In the genomic region with DNA sequence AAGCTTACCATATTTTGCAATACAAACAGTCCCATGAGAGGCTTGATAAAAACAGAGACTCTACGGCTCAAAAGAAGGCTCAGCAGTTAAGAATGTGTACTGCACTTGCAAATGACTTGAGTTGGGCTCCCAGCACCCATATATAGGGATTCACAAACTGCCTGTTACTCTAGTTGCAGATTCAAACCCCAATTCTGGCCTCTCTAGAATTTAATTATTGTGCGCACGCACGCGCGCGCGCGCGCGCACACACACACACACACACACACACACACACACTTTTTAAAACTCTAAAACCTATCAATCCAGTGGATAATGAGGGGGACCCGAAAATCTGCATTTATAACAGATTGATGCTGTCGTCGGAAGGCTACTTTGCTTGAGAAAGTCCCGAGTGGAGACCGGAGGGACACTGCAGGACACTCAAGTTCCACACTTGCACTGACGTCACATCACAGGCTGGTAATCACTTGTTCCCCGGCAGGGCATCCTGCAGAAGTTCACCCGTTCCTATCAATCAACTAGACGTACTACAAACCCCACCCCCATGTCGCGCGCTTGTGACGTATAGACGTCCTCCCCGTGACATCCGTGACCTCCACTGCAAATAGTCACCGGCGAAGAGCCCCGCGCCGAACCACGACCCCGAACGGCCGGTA, we compare ENCODE assay signal across 8 mouse cellular contexts. TPM values are rescaled to one million over a fixed set of nuclear protein-coding genes. Genes with fewer than 3 reads are reported as not detected.
DNase-seq lines count a peak whose midpoint lies in the region; ATAC-seq and TF ChIP-seq lines count a peak whose summit lies in the region.

No protein-coding gene starts in this region.

- DNase-seq in 3T3-L1 (ENCODE audit: low read depth, low spot score): peak; percentile 95
- peak; percentile 98 for DNase-seq in adrenal gland, postnatal 10 days
- peak; percentile 97 for DNase-seq in embryonic facial prominence, embryonic 11.5 days (ENCODE audit: low spot score)
- DNase-seq in gonadal fat pad, adult 2 months (ENCODE audit: low read depth): peak; percentile 75
- DNase-seq in left cerebral cortex, postnatal 36 days (ENCODE audit: low spot score in 2 of 2): peak; percentile 95 to 97
- peak; percentile 97 for DNase-seq in midbrain, embryonic 10.5 days (ENCODE audit: low spot score)
- DNase-seq in skeletal muscle tissue, adult 2 months (ENCODE audit: low read depth, low spot score): peak; percentile 98

- H3K36me3 ChIP-seq in embryonic facial prominence, embryonic 11.5 days (replicated peaks; ENCODE audit: control insufficient read depth, insufficient read depth, low read depth, low read length): no peaks in the 10 kb centered on the region
- H3K36me3 ChIP-seq in intestine, postnatal 0 days (ENCODE audit: control insufficient read depth, insufficient read depth): peaks cover 14% of the 10 kb centered on the region; the same call in 1 of the 2 replicates
- peaks cover 19% of the 10 kb centered on the region for H3K36me3 ChIP-seq in midbrain, embryonic 10.5 days

- no peaks in the 10 kb centered on the region for H3K4me1 ChIP-seq in embryonic facial prominence, embryonic 11.5 days (ENCODE audit: control insufficient read depth, insufficient read depth, low read length)
- 0 out of 2 replicates have a peak, but pooled peaks cover 4% of the 10 kb centered on the region for H3K4me1 ChIP-seq in intestine, postnatal 0 days (replicated peaks; ENCODE audit: control insufficient read depth, insufficient read depth, low read length)
- H3K4me1 ChIP-seq in midbrain, embryonic 10.5 days: peaks cover 13% of the 10 kb centered on the region

- WGBS in embryonic facial prominence, embryonic 11.5 days: 1% methylated on average over 36 of the region's 36 CpGs
- WGBS in intestine, postnatal 0 days: under 1% methylated on average over 36 of the region's 36 CpGs
- under 1% methylated on average over 35 of the region's 36 CpGs for WGBS in midbrain, embryonic 10.5 days

- H3K27ac ChIP-seq in embryonic facial prominence, embryonic 11.5 days (replicated peaks; ENCODE audit: low read depth, low read length): peak overlapping the region; percentile 90
- peak overlapping the region; percentile 90 for H3K27ac ChIP-seq in intestine, postnatal 0 days (ENCODE audit: low read depth, low read length)
- H3K27ac ChIP-seq in midbrain, embryonic 10.5 days (replicated peaks): peak overlapping the region; percentile 96

- no peaks in the 10 kb centered on the region for H3K9me3 ChIP-seq in embryonic facial prominence, embryonic 11.5 days (replicated peaks; ENCODE audit: control insufficient read depth, low read length)
- no peaks in the 10 kb centered on the region for H3K9me3 ChIP-seq in intestine, postnatal 0 days (ENCODE audit: control insufficient read depth)
- no peaks in the 10 kb centered on the region for H3K9me3 ChIP-seq in midbrain, embryonic 10.5 days (replicated peaks)

- peak overlapping the region; percentile 65 for H3K4me3 ChIP-seq in embryonic facial prominence, embryonic 11.5 days (ENCODE audit: low read depth, low read length)
- H3K4me3 ChIP-seq in intestine, postnatal 0 days (ENCODE audit: low read depth, low read length): peak overlapping the region; percentile 57
- H3K4me3 ChIP-seq in midbrain, embryonic 10.5 days: peak overlapping the region; percentile 69

- H3K9ac ChIP-seq in embryonic facial prominence, embryonic 11.5 days (replicated peaks; ENCODE audit: low read length): peak overlapping the region; percentile 79
- peak overlapping the region; percentile 56 for H3K9ac ChIP-seq in intestine, postnatal 0 days (ENCODE audit: low read depth, low read length)

- TF ChIP-seq CTCF in intestine, postnatal 0 days (IDR thresholded peaks at IDR 0.05; ENCODE audit: low read depth): peak; percentile 36

- H3K4me2 ChIP-seq in embryonic facial prominence, embryonic 11.5 days (ENCODE audit: low read depth, low read length): peak overlapping the region; percentile 57
- H3K4me2 ChIP-seq in intestine, postnatal 0 days (replicated peaks; ENCODE audit: low read depth): peak overlapping the region; percentile 74

- intact Hi-C loops in left cerebral cortex, postnatal 36 days (cut with DNase I): no loop called here

- H3K27me3 ChIP-seq in embryonic facial prominence, embryonic 11.5 days (ENCODE audit: control insufficient read depth, insufficient read depth, low read length): no peaks in the 10 kb centered on the region
- H3K27me3 ChIP-seq in intestine, postnatal 0 days (replicated peaks; ENCODE audit: control insufficient read depth, insufficient read depth, low read length): no peaks in the 10 kb centered on the region
- H3K27me3 ChIP-seq in midbrain, embryonic 10.5 days (ENCODE audit: low read depth, poor library complexity, severe bottlenecking): no peaks in the 10 kb centered on the region

- peak; percentile 95 for ATAC-seq in embryonic facial prominence, embryonic 11.5 days (replicated peaks; ENCODE audit: insufficient number of reproducible peaks, low FRiP score, low TSS enrichment, low read depth)
- ATAC-seq in intestine, postnatal 0 days: peak; percentile 97

RNA-seq across cellular contexts. Expression of a gene that starts 0.5 kb away (rescaled TPM):
- total RNA-seq in adrenal gland, postnatal 10 days (2021): 10 to 100 TPM; 71.9 to 78.3 TPM
- polyA plus RNA-seq in embryonic facial prominence, embryonic 11.5 days (2014; fragmentation: Nextera tagmentation; extraction: Ambion mirVana): 107 and 110 TPM in 2 replicates
- 45.8 and 51.6 TPM in 2 replicates for polyA plus RNA-seq in gonadal fat pad, adult 2 months (2012; rRNA removed)
- 123 and 139 TPM in 2 replicates for polyA plus RNA-seq in intestine, postnatal 0 days (2015; fragmentation: Nextera tagmentation; extraction: Ambion mirVana)
- 10 to 100 TPM; 30.8 to 37.6 TPM for total RNA-seq in left cerebral cortex, postnatal 36 days (2021)
- 129 and 131 TPM in 2 replicates for polyA plus RNA-seq in midbrain, embryonic 10.5 days (2016; fragmentation: Nextera tagmentation; extraction: Ambion mirVana)

RNA-seq across cellular contexts. Expression of a gene that starts 40.9 kb away (rescaled TPM):
- total RNA-seq in adrenal gland, postnatal 10 days (2021): 10 to 100 TPM; 19.0 to 21.2 TPM
- polyA plus RNA-seq in embryonic facial prominence, embryonic 11.5 days (2014; fragmentation: Nextera tagmentation; extraction: Ambion mirVana): 1.3 and 1.8 TPM in 2 replicates
- polyA plus RNA-seq in gonadal fat pad, adult 2 months (2012; rRNA removed): 8.6 and 8.9 TPM in 2 replicates
- 4.6 and 5.6 TPM in 2 replicates for polyA plus RNA-seq in intestine, postnatal 0 days (2015; fragmentation: Nextera tagmentation; extraction: Ambion mirVana)
- 1 to 10 TPM; 2.7 to 3.4 TPM for total RNA-seq in left cerebral cortex, postnatal 36 days (2021)
- polyA plus RNA-seq in midbrain, embryonic 10.5 days (2016; fragmentation: Nextera tagmentation; extraction: Ambion mirVana): 0.78 TPM in 2 replicates

RNA-seq across cellular contexts. Expression of a gene that starts 51.9 kb away (rescaled TPM):
- total RNA-seq in adrenal gland, postnatal 10 days (2021): 1 to 10 TPM; 1.3 to 2.1 TPM
- polyA plus RNA-seq in embryonic facial prominence, embryonic 11.5 days (2014; fragmentation: Nextera tagmentation; extraction: Ambion mirVana): 5.9 and 7.3 TPM in 2 replicates
- polyA plus RNA-seq in gonadal fat pad, adult 2 months (2012; rRNA removed): 1.3 and 1.5 TPM in 2 replicates
- polyA plus RNA-seq in intestine, postnatal 0 days (2015; fragmentation: Nextera tagmentation; extraction: Ambion mirVana): 1.4 and 1.5 TPM in 2 replicates
- total RNA-seq in left cerebral cortex, postnatal 36 days (2021): 10 to 100 TPM; 15.2 to 19.5 TPM
- 7.4 and 7.6 TPM in 2 replicates for polyA plus RNA-seq in midbrain, embryonic 10.5 days (2016; fragmentation: Nextera tagmentation; extraction: Ambion mirVana)

Comparison
In these comparisons a context has a peak if more than half of its experiments do, and no peak if none do; other contexts are left out.
1. Peak in every context shown above with its lines: DNase-seq, ATAC-seq, H3K4me3 ChIP-seq and H3K27ac ChIP-seq.